ENCODE assay signal across 9 mouse cellular contexts in genomic region chr17:30225030-30225740, GRCm38 (mm10).
A peak's percentile ranks its signal among the peaks of the same experiment; 100 is the strongest.
DNase-seq lines count a peak whose midpoint lies in the region; ATAC-seq and TF ChIP-seq lines count a peak whose summit lies in the region.
"Had no signal": no experiment of that assay in that cellular context is flagged by ENCODE, and none has a peak within 500 bp of the region (broad histone marks: within the 10 kb centered on the region; RNA-seq: fewer than 3 reads in every experiment).

No protein-coding gene starts in this region.

- ATAC-seq in lung, postnatal 0 days = peak; percentile 21; the same call in 1 of the 2 replicates
- peak; percentile 39; the same call in 1 of the 2 replicates for ATAC-seq in forebrain, embryonic 16.5 days
- ATAC-seq in neural tube, embryonic 15.5 days (ENCODE audit: low FRiP score) = peak; percentile 55; the same call in 1 of the 2 replicates

- H3K4me2 ChIP-seq in lung, postnatal 0 days (replicated peaks; ENCODE audit: low read depth, low read length) = no peak overlapping the region
- H3K4me2 ChIP-seq in forebrain, embryonic 16.5 days (ENCODE audit: low read length) = no peak overlapping the region
- no peak overlapping the region for H3K4me2 ChIP-seq in neural tube, embryonic 15.5 days
- H3K4me2 ChIP-seq: heart, embryonic 11.5 days had no signal

- H3K4me3 ChIP-seq in lung, postnatal 0 days (ENCODE audit: low read depth, low read length) = no peak overlapping the region
- H3K4me3 ChIP-seq in forebrain, embryonic 16.5 days (replicated peaks; ENCODE audit: low read length) = no peak overlapping the region
- no peak overlapping the region for H3K4me3 ChIP-seq in limb, embryonic 10.5 days
- no peak overlapping the region for H3K4me3 ChIP-seq in neural tube, embryonic 15.5 days (replicated peaks)
- no peak overlapping the region for H3K4me3 ChIP-seq in left cerebral cortex, adult 2 months

- peaks cover 6% of the 10 kb centered on the region; the same call in 1 of the 2 replicates for H3K4me1 ChIP-seq in lung, postnatal 0 days (ENCODE audit: insufficient read depth, low read depth, low read length)
- peaks cover 8% of the 10 kb centered on the region for H3K4me1 ChIP-seq in forebrain, embryonic 16.5 days (replicated peaks; ENCODE audit: control insufficient read depth, insufficient read depth, low read length)
- H3K4me1 ChIP-seq in limb, embryonic 10.5 days = peaks cover 44% of the 10 kb centered on the region
- H3K4me1 ChIP-seq in neural tube, embryonic 15.5 days = peaks cover 64% of the 10 kb centered on the region

- H3K27ac ChIP-seq in lung, postnatal 0 days (ENCODE audit: low read length) = no peak overlapping the region
- no peak overlapping the region for H3K27ac ChIP-seq in forebrain, embryonic 16.5 days (ENCODE audit: low read length)
- peak overlapping the region; percentile 46; the same call in 1 of the 2 replicates for H3K27ac ChIP-seq in limb, embryonic 10.5 days
- H3K27ac ChIP-seq in neural tube, embryonic 15.5 days (replicated peaks) = no peak overlapping the region
- no peak overlapping the region for H3K27ac ChIP-seq in left cerebral cortex, adult 2 months
- H3K27ac ChIP-seq: kidney, postnatal 0 days had no signal

- WGBS in lung, postnatal 0 days = 65% methylated on average over 5 of the region's 5 CpGs
- WGBS in forebrain, embryonic 16.5 days = 26% methylated on average over 5 of the region's 5 CpGs
- WGBS in limb, embryonic 10.5 days = 72% methylated on average over 5 of the region's 5 CpGs
- WGBS in neural tube, embryonic 15.5 days = 21% methylated on average over 5 of the region's 5 CpGs

- H3K9ac ChIP-seq in lung, postnatal 0 days (replicated peaks; ENCODE audit: low read depth) = no peak overlapping the region
- no peak overlapping the region for H3K9ac ChIP-seq in forebrain, embryonic 16.5 days (replicated peaks; ENCODE audit: low read depth, low read length)
- H3K9ac ChIP-seq in neural tube, embryonic 15.5 days (replicated peaks) = no peak overlapping the region

- no peaks in the 10 kb centered on the region for H3K36me3 ChIP-seq in lung, postnatal 0 days (ENCODE audit: insufficient read depth, low read length)
- no peaks in the 10 kb centered on the region for H3K36me3 ChIP-seq in forebrain, embryonic 16.5 days (ENCODE audit: control insufficient read depth, insufficient read depth)
- H3K36me3 ChIP-seq in limb, embryonic 10.5 days = no peaks in the 10 kb centered on the region
- H3K36me3 ChIP-seq in neural tube, embryonic 15.5 days = no peaks in the 10 kb centered on the region

- no peaks in the 10 kb centered on the region for H3K9me3 ChIP-seq in lung, postnatal 0 days (ENCODE audit: low read length)
- no peaks in the 10 kb centered on the region for H3K9me3 ChIP-seq in forebrain, embryonic 16.5 days (ENCODE audit: control insufficient read depth, low read length)
- no peaks in the 10 kb centered on the region for H3K9me3 ChIP-seq in limb, embryonic 10.5 days (replicated peaks)
- H3K9me3 ChIP-seq in neural tube, embryonic 15.5 days (replicated peaks) = no peaks in the 10 kb centered on the region

- TF ChIP-seq CTCF in lung, postnatal 0 days (IDR thresholded peaks at IDR 0.05) = no peak
- TF ChIP-seq CTCF in left cerebral cortex, adult 2 months (IDR thresholded peaks at IDR 0.05) = no peak

- H3K27me3 ChIP-seq in lung, postnatal 0 days (replicated peaks; ENCODE audit: insufficient read depth, low read length) = no peaks in the 10 kb centered on the region
- H3K27me3 ChIP-seq in forebrain, embryonic 16.5 days (replicated peaks; ENCODE audit: control insufficient read depth, insufficient read depth, low read length) = no peaks in the 10 kb centered on the region
- no peaks in the 10 kb centered on the region for H3K27me3 ChIP-seq in limb, embryonic 10.5 days (ENCODE audit: low read depth, poor library complexity, severe bottlenecking)
- no peaks in the 10 kb centered on the region for H3K27me3 ChIP-seq in neural tube, embryonic 15.5 days (replicated peaks)

- TF ChIP-seq EP300 in lung, postnatal 0 days (IDR thresholded peaks at IDR 0.05) = no peak

- no peak for DNase-seq in lung, postnatal 0 days (ENCODE audit: low spot score)
- DNase-seq in lung, postnatal 4 days = no peak
- no peak for DNase-seq in limb, embryonic 10.5 days (ENCODE audit: low spot score)
- DNase-seq in urinary bladder, adult 2 months (ENCODE audit: low spot score) = no peak
- DNase-seq in left cerebral cortex, adult 2 months (ENCODE audit: extremely low spot score in 1 of 2, low spot score in 2 of 2) = no peak

- intact Hi-C loops in left cerebral cortex, adult 2 months (cut with DNase I) = no loop called here
